Comparison of ENCODE assay signal across 8 mouse cellular contexts in the genomic region with DNA sequence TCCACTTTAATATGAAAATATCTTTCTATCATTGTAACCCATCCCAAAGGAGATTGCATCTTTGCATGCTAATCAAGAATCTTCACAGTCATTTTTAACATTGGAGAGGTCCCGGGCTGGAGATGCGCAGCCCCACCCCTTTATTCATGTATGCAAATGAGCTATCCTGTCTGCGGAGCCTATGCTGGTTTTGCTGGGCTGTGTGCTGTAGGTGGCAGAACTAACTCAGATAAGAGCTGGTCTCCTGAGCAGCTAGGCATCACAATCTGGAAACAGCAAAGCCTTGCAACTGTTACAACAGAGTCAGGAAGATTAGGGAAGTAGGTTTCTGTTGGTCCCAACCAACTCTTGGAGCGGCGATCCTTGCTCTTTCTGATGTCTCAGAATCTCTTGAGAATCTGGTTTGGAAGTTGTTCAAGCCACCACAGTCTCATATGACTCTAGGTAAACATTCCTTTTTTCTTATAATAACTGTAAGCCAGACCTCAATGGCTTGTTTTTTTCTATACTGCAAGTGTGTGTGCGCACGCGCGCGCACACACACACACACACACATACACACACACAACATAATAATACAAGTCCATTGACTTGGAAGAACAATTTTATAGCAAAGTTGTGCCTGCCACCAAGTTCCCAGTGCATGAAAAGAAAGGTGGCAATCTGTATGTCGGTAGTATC.
DNase-seq lines count a peak whose midpoint lies in the region; ATAC-seq lines count a peak whose summit lies in the region.

No protein-coding gene starts in this region.

- no peak overlapping the region for H3K4me2 ChIP-seq in embryonic facial prominence, embryonic 11.5 days (ENCODE audit: low read depth, low read length)
- H3K4me2 ChIP-seq in kidney, embryonic 16.5 days (replicated peaks; ENCODE audit: low read depth, low read length): no peak overlapping the region

- H3K9ac ChIP-seq in embryonic facial prominence, embryonic 11.5 days (replicated peaks; ENCODE audit: low read length): no peak overlapping the region
- no peak overlapping the region for H3K9ac ChIP-seq in kidney, embryonic 16.5 days (replicated peaks; ENCODE audit: low read length)

- H3K9me3 ChIP-seq in embryonic facial prominence, embryonic 11.5 days (replicated peaks; ENCODE audit: control insufficient read depth, low read length): no peaks in the 10 kb centered on the region
- H3K9me3 ChIP-seq in kidney, embryonic 16.5 days (ENCODE audit: low read length): no peaks in the 10 kb centered on the region

- peak; percentile 78 for DNase-seq in heart, adult 11 months
- DNase-seq in heart, adult 18-20 months: no peak
- DNase-seq in embryonic facial prominence, embryonic 11.5 days (ENCODE audit: low spot score): peak; percentile 44
- peak; percentile 10 for DNase-seq in skeletal muscle tissue, adult 2 months (ENCODE audit: low read depth, low spot score)
- no peak for DNase-seq in cerebellum, adult 11-12 months

- no peaks in the 10 kb centered on the region for H3K36me3 ChIP-seq in embryonic facial prominence, embryonic 11.5 days (replicated peaks; ENCODE audit: control insufficient read depth, insufficient read depth, low read depth, low read length)
- no peaks in the 10 kb centered on the region for H3K36me3 ChIP-seq in kidney, embryonic 16.5 days (ENCODE audit: insufficient read depth, low read length)

- H3K4me1 ChIP-seq in embryonic facial prominence, embryonic 11.5 days (ENCODE audit: control insufficient read depth, insufficient read depth, low read length): no peaks in the 10 kb centered on the region; the same call in 1 of the 2 replicates
- H3K4me1 ChIP-seq in kidney, embryonic 16.5 days (ENCODE audit: insufficient read depth, low read length): peaks cover 7% of the 10 kb centered on the region; the same call in 1 of the 2 replicates

- no peak overlapping the region for H3K4me3 ChIP-seq in embryonic facial prominence, embryonic 11.5 days (ENCODE audit: low read depth, low read length)
- no peak overlapping the region for H3K4me3 ChIP-seq in kidney, embryonic 16.5 days (ENCODE audit: low read length)

- H3K27ac ChIP-seq in embryonic facial prominence, embryonic 11.5 days (replicated peaks; ENCODE audit: low read depth, low read length): no peak overlapping the region
- H3K27ac ChIP-seq in kidney, embryonic 16.5 days (ENCODE audit: low read length): no peak overlapping the region

- no peaks in the 10 kb centered on the region for H3K27me3 ChIP-seq in embryonic facial prominence, embryonic 11.5 days (ENCODE audit: control insufficient read depth, insufficient read depth, low read length)
- no peaks in the 10 kb centered on the region for H3K27me3 ChIP-seq in kidney, embryonic 16.5 days (ENCODE audit: insufficient read depth, low read length)

- WGBS in embryonic facial prominence, embryonic 11.5 days: 70% methylated on average over 11 of the region's 11 CpGs
- 71% methylated on average over 11 of the region's 11 CpGs for WGBS in kidney, embryonic 16.5 days

- peak; percentile 66; the same call in 1 of the 2 replicates for ATAC-seq in embryonic facial prominence, embryonic 11.5 days (replicated peaks; ENCODE audit: insufficient number of reproducible peaks, low FRiP score, low TSS enrichment, low read depth)
- ATAC-seq in kidney, embryonic 16.5 days (ENCODE audit: low FRiP score, low TSS enrichment): peak; percentile 80
- ATAC-seq in megakaryocyte progenitor cell, adult 5-6 weeks (replicated peaks; ENCODE audit: poor library complexity): 0 out of 2 replicates have a peak, but pooled peaks have one; percentile 37
- no peak for ATAC-seq in erythroid progenitor cell, adult 5-6 weeks (replicated peaks; ENCODE audit: low FRiP score, poor library complexity, severe bottlenecking)

Comparison
In these comparisons a context has a peak if more than half of its experiments do, and no peak if none do; other contexts are left out.
1. DNase-seq: peak in heart, adult 11 months (single experiment), embryonic facial prominence, embryonic 11.5 days (single experiment) and skeletal muscle tissue, adult 2 months (single experiment); none in heart, adult 18-20 months (0 of 2) and cerebellum, adult 11-12 months (single experiment).